Mouse (Mus musculus) CH12.LX (cell line): ENCODE results near the gene Gm10645.

Source experiments
- BHLHE40 ChIP-seq: IDR thresholded peaks from 2 replicates; pipeline ENCODE4 v1.6.1; 2011; ENCODE audit warnings: mild to moderate bottlenecking, low read depth, low read length, improper control_type of control experiment
- CHD1 ChIP-seq: IDR thresholded peaks from 2 replicates; pipeline ENCODE4 v1.6.1; 2012; ENCODE audit warnings: low read depth, low read length, improper control_type of control experiment, inconsistent platforms
- CTCF ChIP-seq, 2 experiments: IDR thresholded peaks in 1 of 2; conservative IDR thresholded peaks in 1 of 2; 2 replicates each; pipeline ENCODE4 v1.5.1; 2011 to 2012; ENCODE audit warnings: low read depth in 2 of 2, low read length in 2 of 2, improper control_type of control experiment in 1 of 2, inconsistent platforms in 1 of 2, mild to moderate bottlenecking in 1 of 2, moderate library complexity in 1 of 2
- ELF1 ChIP-seq: IDR thresholded peaks from 2 replicates; pipeline ENCODE4 v1.6.1; 2014; ENCODE audit warnings: low read depth, mild to moderate bottlenecking, inconsistent platforms, low read length, improper control_type of control experiment
- MEF2A ChIP-seq: IDR thresholded peaks from 2 replicates; pipeline ENCODE4 v1.6.1; 2014; ENCODE audit warnings: low read depth, mild to moderate bottlenecking, inconsistent platforms, low read length, improper control_type of control experiment, borderline replicate concordance
- MXI1 ChIP-seq: IDR thresholded peaks from 2 replicates; pipeline ENCODE4 v1.6.1; 2011; ENCODE audit warnings: mild to moderate bottlenecking, low read depth, low read length, improper control_type of control experiment
- NRF1 ChIP-seq: IDR thresholded peaks from 2 replicates; pipeline ENCODE4 v1.6.1; 2014; ENCODE audit warnings: low read depth, mild to moderate bottlenecking, inconsistent platforms, low read length, improper control_type of control experiment, moderate library complexity
- POLR2A ChIP-seq: IDR thresholded peaks from 2 replicates; pipeline ENCODE4 v1.6.1; 2011; ENCODE audit warnings: low read depth, mild to moderate bottlenecking, improper control_type of control experiment, low read length
- SIN3A ChIP-seq: IDR thresholded peaks from 2 replicates; pipeline ENCODE4 v1.6.1; 2012; ENCODE audit warnings: low read length, improper control_type of control experiment, inconsistent platforms
- USF1 ChIP-seq: IDR thresholded peaks from 2 replicates; pipeline ENCODE4 v1.6.1; 2014; ENCODE audit warnings: low read depth, mild to moderate bottlenecking, inconsistent platforms, low read length, improper control_type of control experiment

GRCm38 (mm10) chr8:83158971-83159370 is 7.0 kb downstream of the Gm10645 start:
- no peak for TF ChIP-seq ELF1
- TF ChIP-seq USF1, result no peak
- no peak for TF ChIP-seq SIN3A
- TF ChIP-seq CHD1, result no peak
- TF ChIP-seq MEF2A, result no peak
- TF ChIP-seq POLR2A, result no peak
- TF ChIP-seq CTCF (conservative IDR thresholded peaks at IDR 0.05 in 1 of 2, IDR thresholded peaks at IDR 0.05 in 1 of 2; ENCODE audit: low read depth in 2 of 2, low read length in 2 of 2), result no peak
- no peak for TF ChIP-seq MXI1
- no peak for TF ChIP-seq BHLHE40
- no peak for TF ChIP-seq NRF1
